Mouse (Mus musculus): ENCODE results near the gene 1700020A23Rik.
A peak's percentile ranks its signal among the peaks of the same experiment; 100 is the strongest.

The 1700020A23Rik gene

DNA sequence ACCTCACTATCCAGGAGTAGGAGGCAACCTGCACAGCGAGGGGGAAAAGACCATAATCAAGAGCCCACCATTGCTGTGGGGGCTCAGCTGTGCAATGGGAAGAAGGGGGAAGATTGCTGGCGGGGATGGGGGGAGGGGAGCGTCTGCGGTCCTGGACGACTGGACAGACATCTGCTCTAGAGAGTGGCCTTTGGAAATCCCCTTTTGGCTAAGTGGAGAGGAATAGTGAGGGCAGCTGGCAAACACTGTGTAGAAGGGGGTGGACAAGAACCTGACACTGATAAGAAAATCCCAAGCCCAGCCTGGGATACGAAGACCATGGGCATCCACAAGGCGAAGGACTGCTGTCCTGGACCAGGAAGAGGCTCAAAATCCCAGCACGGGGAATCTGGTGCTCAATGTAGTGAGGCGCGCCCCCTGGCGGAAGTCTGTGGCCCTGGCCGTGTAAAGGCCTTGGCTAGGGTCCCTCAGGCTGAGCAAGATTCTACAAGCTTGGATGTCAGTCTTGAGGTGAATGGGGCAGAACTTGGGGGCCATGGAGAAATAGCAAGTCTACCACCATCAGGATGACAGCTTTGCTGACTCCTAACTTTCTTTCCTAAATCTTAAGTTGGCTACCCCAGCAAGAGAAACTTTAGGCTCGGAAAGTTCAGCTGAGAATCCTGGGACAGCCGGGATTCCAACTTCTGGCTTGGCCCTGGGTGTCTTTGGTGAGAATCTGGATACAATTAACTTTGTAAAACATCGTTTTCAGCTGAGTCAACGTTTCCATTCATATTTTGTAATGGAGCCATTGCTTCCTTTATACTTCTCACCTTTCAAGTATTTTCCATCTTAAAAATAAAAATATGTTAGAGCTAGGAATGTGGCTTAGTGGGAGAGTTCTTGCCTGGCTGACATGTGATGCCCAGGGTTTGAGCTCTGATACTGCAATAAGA, 6.8 kb downstream of the 1700020A23Rik start:
- DNase-seq (ENCODE audit: low read depth, low spot score) = peak; percentile 94

DNA sequence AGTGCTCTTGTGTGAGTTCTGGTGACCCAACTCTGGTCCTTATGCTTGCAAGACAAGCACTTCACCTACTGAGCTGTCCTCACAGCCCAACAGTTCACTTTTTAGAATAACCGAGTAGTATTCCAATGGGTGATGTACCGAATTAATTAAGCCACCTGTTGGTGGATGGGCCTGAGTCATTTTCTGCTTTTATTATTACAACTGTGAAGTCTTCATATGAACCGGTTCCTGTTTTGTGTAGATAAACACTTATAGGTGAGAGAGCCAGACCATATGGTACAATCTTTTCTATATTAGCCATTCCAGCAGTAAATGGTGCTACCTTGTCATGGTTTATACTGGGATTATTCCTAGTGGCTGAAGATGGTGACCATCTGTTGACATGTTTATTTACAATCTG, 7.7 kb downstream of the 1700020A23Rik start:
- DNase-seq (ENCODE audit: low read depth, low spot score) = no peak

DNA sequence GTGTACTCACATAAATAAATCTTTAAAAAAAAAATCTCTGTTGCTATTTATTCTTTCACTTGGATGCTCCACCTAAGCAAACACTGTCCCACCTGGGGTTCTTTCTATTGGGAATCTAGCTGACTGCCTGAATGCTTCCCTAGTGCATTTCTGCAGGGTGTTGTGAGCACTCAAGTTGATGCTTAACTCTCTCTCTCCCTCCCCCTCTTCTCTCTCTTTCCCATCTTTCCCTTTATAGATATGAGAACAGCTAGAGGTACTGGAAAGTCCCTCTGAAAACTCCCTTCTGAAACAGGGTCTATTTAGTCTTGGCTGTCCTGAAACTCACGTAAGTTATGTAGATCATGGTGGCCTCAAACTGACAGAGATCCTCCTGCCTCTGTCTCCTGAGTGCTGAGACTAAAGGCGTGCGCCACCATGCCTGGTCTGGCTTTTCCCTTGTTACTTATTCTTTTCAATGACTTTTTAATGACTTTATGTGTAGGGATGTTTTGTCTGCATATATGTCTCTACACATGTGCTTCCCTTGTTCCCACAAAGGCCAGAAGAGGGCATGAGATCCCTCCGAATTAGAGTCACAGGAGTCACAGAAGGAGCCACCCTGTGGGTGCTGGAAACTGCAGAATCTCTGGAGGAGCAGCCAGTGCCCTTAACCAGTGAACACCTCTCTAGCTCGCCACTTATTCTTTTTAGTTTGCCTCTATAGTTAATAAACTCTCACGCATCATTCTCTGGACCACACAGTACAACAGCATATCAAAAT, 9.2 kb downstream of the 1700020A23Rik start:
- DNase-seq (ENCODE audit: low read depth, low spot score) = peak; percentile 30

DNA sequence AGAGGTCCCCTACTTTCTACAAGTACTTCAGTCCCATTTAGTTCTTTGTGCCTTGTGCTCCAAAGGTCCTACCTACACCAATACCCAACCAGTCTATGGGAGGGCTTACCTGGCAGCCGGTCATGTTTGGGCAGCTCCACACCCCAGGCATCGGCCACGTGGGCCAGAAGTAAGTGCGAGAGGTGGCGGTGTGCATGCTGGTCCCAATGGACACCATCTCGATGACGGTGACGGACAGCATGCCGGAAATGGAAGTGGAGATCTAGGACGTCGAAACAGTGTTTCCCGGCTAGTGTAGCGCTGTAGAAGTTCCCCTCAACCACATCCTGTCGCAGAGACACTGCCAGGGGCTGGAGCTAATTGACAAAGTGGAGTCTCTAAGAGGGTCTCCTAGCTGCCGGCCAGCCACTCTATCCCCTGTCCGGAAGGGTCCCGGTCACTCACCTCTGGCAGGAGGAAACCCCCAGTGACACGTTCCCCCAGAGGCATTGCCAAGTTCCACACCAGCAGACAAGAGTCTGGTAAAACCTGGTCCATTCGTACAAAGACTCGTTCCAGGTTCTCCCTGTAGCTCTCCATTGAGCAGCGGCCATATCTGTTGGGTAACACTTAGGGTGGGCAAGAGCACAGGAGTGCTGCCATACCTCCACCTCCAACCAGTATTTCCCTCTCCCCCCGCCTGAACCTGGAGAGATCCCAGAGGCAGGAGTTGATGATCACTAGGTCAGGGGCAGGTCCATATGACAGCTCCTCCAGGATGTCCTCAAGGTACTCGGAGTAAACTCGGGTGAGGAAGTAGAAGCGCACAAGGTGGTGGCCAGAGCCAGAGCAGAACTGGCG, 16.9 kb downstream of the 1700020A23Rik start:
- DNase-seq (ENCODE audit: low read depth, low spot score) = no peak

DNA sequence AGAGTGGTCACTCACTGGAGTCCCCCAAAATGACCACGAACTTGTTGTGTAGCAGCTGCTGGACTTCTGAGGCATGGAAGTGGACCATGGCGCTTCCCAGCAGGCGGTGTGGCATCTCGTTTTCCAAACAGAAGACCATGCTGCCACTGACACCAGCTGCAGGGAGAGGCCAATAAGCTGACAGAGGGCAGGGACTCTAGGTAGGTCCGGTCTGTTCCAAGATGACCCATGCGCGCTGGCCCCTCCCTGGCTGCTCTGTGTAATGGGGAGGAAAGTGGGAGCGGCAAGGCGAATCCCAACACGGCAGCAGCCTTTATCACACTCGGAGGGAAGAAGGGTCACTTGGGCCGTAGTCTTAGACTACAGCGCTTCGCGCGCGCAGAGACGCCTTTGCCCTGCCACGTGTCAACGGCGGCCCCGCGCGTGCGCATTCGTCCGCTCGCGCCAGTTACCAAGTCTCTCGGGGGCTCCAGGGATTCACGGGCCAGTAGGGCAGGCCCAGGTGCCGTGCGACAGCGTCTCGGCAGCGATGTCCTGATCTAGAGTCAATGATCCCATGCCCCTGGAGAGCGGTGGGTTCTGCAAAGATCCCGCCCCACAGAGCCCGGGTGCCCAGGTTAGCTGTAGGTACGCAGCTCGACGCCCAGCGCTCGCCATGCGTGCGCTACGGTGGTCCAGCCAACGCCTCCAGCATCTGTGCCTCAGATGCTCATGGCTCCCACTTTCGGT, 18.5 kb downstream of the 1700020A23Rik start:
- peak; percentile 40 for DNase-seq (ENCODE audit: low read depth, low spot score)

DNA sequence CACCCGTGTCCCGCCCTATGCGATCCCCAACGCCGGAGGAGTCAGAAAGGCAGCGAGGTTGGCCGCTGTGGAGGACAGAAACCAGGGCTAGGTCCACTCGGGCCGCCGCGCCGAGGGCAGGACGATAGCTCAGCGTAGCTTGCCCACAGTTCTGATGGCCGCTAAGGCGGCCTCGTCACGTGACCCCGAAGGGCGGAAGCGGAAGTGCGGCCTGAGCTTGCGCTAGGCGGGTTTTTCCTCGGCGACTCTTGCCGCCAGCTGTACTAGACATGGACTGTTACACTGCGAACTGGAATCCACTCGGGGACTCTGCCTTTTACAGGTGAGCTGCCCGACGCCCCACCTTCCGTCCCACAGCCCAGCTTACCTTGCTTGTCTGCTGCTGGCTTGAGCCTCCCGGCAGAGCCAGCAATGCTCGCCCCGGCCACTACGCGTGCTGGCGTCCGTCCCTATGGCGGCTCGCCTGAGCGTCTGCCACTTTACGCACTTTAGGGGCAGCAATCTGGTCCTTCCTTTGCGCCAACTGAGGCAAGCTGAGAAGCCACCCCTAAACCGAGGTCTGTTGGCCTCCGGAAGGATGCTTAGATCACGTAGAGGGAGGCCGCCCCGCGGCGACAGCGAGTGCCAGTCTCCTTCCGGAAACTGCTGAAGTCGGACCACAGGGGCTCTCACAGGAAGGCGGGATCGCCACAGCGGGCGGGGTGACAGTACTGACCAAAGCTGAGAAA, 19.2 kb downstream of the 1700020A23Rik start, which contains the start of the genes Vps16 and Pced1a:
TSS of gene Vps16 (plus strand) at position 214 of the 728 bp plus-strand sequence.
TSS of gene Pced1a (minus strand) at position 576 of the 728 bp plus-strand sequence.
- peak; percentile 91 for DNase-seq (ENCODE audit: low read depth, low spot score)

DNA sequence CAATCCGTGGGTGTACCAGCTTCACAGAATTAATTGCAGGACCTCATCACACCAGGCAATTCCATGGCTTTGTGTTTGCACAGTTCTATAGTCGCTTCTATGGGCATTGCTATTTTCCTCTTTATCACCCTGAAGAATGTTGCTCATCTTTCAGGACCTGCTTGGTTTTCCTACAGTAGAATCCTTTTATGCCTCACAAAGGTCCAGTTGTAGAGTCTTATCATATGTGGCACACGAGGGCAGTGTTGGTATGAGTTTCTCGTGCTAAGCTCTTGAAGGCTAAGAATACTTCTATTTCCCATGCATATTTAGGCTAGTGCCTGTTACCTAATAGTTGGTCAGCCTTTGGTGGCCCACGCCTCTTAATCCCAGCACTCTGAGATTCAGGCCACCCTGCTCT, 20.1 kb downstream of the 1700020A23Rik start:
- DNase-seq (ENCODE audit: low read depth, low spot score) = peak; percentile 75

DNA sequence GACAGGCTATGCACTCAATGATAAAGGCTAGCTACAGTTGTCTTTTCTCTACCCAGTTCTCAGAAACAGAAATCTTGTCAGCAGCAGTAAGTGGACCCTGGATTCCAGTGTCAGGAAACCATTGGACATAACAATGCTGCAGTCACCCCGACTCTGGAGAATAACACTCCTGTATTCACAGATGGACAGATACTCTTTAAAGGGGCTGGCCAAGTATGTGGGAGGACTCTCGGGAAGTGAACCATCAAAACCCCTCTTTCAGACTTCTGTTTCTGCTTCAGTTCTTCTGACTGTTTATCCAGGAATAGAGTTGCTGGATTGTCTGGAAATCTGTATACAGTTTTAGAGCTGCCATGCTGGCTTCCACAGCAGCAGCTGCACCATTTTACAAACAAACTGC, 24.8 kb downstream of the 1700020A23Rik start:
- DNase-seq (ENCODE audit: low read depth, low spot score) = no peak

DNA sequence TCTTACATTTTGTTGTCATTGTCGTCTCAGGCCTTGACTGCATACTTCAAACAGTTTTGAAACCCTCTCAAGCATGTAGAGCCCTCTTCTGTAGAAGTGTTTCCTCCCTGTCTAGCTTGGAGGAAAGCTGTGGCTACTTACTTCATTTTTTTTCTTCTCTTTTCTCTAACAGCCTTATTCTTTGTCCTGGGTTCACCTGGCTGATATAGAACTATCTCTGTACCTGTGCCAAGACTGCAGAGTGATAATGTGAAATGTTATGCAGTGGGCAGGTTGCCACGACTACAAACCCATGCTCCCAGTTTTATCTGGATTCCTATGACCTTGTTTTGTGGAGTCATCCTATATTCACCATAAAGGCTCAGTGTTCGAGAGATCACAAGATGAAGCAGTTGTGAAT, 25.4 kb downstream of the 1700020A23Rik start:
- no peak for DNase-seq (ENCODE audit: low read depth, low spot score)

DNA sequence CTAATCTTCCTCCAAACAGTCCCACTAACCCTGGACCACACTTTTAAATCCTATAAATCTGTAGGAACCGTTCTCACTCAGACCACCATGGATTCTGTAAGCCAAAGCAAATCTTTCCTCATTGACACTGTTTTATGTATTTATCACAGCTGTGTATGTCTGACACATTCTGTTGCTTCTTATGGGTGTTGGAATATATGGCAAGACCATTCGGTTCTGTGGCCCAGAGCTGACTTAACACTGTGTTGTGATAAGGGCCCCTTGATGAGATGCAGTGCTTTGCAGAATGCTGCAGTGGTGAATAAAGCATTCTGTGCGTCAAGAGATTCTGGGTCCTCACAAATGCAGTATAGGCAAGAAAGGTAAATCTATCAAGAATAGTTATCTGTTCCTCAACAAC, 27.1 kb downstream of the 1700020A23Rik start:
- DNase-seq (ENCODE audit: low read depth, low spot score) = no peak

DNA sequence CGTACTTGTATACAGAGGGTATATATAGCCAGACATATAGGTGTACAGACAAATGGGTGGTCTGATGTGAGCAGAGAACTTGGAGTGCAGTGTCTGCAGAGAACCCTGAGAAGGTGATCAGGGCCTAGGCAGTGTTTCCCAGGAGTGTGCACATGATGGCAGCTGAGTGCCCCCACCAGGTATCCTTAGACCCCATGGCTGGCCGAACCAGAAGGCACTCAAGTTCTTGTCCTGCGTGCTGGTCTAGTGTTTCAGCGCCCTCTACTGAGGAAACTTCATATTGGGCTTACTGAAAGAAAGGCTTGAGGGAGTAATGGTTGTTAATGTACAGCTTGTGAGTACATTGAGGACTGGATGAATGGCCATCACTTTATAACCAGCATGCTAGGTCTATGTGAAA, 28.1 kb downstream of the 1700020A23Rik start:
- peak; percentile 77 for DNase-seq (ENCODE audit: low read depth, low spot score)

DNA sequence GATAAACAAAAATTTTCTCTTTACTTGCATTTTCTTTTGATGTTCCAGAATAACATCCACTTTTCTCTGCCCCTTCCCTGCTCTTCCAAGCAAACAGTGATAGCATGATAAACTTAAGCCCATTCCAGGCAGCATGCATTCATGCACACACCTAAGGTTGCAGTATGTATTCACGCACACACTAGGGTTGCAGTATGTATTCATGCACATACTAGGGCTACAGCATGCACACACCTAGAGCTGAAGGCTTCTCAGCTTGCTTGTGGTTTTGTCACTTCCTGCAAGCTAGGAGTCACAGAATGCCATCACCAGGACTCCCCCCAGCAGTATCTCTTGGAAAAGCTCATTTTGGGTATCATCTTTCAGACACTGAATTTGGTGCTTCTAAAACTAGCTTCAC, 31.7 kb downstream of the 1700020A23Rik start:
- no peak for DNase-seq (ENCODE audit: low read depth, low spot score)

DNA sequence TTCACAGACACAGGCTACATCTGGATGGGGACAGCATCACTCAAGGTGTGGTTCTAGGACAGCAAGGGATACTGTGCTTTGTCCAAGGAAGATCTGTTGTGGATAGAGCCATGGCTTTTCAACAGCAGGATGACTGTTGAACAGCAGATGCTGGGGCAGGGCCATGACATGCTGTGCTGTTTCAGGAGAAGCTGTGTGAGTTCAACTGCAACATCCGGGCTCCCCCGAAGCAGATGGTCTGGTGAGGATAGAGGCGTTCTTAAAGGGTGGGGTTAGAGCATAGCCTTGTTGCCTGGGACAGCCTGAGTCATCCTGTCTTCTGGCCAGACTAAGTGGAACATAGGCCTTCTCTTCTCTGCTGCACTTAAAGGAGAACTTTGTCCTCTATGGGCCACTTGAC, 33.8 kb downstream of the 1700020A23Rik start:
- no peak for DNase-seq (ENCODE audit: low read depth, low spot score)

DNA sequence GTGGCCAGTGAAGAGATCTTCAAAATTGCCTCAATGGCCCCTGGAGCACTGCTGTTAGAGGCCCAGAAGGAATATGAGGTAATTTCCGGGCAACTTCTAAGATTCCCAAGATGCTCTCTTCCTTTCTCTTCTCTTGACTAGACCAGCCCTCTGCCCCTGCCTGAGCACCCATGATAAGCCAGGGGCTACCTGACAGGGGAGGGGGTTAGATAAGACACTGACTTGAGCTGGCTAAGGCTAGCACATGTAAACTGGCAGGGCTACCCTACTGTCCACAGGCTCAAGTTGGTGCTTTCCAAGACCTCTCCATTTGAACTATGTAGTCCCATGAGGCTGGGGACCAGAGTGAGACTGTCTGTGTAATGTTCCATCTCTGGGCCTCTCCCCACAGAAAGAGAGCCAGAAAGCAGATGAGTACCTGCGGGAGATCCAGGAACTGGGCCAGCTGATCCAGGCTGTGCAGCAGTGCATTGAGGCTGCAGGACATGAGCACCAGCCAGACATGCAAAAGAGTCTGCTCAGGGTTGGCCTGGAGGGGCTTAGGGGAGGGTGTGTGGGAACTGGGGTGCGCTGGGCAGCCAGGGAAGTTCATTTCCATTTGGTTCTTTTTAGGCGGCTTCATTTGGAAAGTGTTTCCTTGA, 34.9 kb downstream of the 1700020A23Rik start:
- no peak for DNase-seq (ENCODE audit: low read depth, low spot score)

DNA sequence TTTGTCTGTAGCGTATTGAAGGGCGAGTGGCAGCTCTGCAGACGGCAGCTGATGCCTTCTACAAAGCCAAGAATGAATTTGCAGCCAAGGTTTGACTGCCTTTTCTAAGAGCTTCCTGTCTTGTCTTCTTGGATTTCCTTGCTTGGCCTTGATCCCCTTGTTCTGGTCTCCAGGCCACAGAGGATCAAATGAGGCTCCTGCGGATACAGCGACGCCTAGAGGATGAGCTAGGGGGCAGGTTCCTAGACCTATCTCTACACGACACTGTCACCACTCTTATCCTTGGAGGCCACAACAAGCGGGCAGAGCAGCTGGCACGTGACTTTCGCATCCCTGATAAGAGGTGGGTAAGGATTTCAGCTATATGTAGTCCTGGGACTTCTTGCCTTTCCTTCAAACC, 37.1 kb downstream of the 1700020A23Rik start:
- DNase-seq (ENCODE audit: low read depth, low spot score) = no peak

DNA sequence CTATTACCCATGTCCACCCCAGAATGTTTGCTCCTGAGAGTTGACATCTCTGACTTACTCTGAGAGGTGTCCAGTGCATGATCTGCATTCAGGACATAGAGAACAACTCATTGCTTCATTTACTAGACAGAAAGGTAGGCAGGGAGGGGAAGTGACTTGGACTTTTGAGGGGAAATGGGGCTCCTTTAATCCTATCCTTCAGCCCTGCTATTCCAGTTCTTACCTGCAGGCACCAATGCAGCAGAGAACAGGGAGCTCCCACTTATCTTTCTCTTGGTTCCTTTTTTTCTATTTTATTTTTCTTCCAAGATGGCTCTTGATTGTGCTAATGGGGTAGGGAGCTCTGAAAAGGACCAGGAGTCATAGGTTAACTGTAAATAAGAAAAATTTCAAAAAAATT, 43.4 kb downstream of the 1700020A23Rik start:
- peak; percentile 50 for DNase-seq (ENCODE audit: low read depth, low spot score)

DNA sequence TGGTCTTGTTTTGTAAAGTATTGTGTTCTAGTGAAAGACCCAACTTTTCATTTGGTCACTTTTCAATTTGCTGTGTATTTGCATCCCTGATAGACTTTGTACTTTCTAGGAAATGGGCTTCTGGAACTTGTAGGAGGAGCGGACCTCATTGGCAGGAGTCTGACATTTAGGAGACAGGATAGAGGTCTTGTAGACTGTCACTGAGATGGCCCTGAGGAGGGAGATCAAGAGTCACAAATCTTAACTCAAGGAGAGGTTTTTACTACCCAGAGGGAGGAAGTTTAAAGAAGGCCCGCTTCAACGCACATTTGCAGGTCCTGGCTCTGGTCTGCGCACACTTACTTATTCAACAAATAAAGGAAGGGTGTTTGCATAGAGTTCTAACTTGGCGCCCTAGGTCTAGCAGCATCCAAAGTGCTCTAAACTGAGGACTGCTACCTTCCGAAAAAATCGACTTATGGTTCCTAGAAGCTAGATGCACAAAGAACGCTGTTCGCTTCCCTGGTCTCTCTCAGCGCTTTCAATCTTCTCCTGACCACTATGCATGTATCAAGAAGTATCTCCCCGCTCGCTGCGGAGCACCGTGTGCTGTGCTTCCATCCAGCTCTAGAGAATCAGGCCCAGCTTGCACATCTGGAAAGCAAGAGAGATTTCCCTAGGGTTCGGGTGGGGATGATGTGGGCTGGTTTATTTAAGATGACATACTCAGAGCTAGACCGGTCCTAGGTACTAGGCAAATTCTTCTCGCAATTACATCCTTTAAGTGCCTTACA, 44.1 kb downstream of the 1700020A23Rik start:
- peak; percentile 63 for DNase-seq (ENCODE audit: low read depth, low spot score)

DNA sequence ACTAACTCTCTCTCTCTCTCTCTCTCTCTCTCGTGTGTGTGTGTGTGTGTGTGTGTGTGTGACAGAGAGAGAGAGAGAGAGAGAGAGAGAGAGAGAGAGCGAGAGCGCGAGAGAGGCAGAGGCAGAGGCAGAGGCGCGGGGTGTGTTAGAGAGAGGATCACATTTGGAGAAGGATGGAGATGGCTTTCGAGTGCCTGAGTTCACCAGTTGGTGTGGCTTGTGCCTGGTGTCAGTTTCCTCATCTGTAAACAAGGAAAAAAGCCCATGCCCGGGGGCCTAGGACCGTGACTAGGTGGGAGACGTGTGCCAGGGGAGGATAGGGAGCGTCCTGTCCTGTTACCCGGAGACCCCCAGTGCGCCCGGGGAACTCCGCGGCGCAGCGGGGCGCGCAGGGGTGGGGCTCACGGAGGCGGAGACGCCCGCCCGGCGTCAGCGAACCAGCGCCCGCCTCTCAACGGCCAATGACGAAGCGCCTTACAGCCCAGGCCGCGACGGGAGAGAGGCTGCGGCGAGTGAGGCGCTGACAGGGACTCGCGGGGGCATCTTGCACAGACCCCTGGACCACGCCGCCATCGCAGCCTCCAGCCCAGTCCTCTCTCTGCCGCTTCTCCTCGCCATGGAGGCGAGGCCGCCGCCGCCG, 44.9 kb downstream of the 1700020A23Rik start, which contains the start of gene Ptpra:
TSS of gene Ptpra (plus strand) at position 485 of the 640 bp plus-strand sequence.
- peak; percentile 83 for DNase-seq (ENCODE audit: low read depth, low spot score)
